ENCODE assay signal across 29 mouse cellular contexts in genomic region chr17:45606992-45607879, GRCm38 (mm10). TPM values are rescaled to one million over a fixed set of nuclear protein-coding genes. Genes with fewer than 3 reads are reported as not detected.
"Had no signal": no experiment of that assay in that cellular context is flagged by ENCODE, and none has a peak within 500 bp of the region (broad histone marks: within the 10 kb centered on the region; RNA-seq: fewer than 3 reads in every experiment).

No protein-coding gene starts in this region.

- H3K4me1 ChIP-seq: limb, embryonic 13.5 days; limb, embryonic 15.5 days had no signal

- H3K4me3 ChIP-seq: heart, adult 2 months; heart, embryonic 13.5 days; heart, embryonic 15.5 days; hindbrain, embryonic 10.5 days; hindbrain, embryonic 12.5 days; limb, embryonic 13.5 days; limb, embryonic 15.5 days; liver, embryonic 12.5 days had no signal

- ATAC-seq: hindbrain, embryonic 16.5 days; inflammation-experienced regulatory T-cells, adult 6 months; intestine, postnatal 0 days; liver, embryonic 12.5 days had no signal

- H3K4me2 ChIP-seq: heart, embryonic 11.5 days; heart, embryonic 13.5 days; heart, embryonic 15.5 days; hindbrain, embryonic 12.5 days; hindbrain, embryonic 14.5 days; limb, embryonic 13.5 days; limb, embryonic 15.5 days; liver, embryonic 12.5 days had no signal

- H3K9ac ChIP-seq: heart, embryonic 13.5 days; heart, embryonic 15.5 days; hindbrain, embryonic 12.5 days; hindbrain, embryonic 14.5 days; limb, embryonic 13.5 days; limb, embryonic 15.5 days; liver, embryonic 12.5 days; liver, embryonic 14.5 days had no signal

- H3K27ac ChIP-seq: heart, adult 2 months; heart, embryonic 13.5 days; heart, embryonic 15.5 days; hindbrain, embryonic 10.5 days; hindbrain, embryonic 12.5 days; hindbrain, embryonic 14.5 days; limb, embryonic 13.5 days; limb, embryonic 15.5 days; liver, embryonic 12.5 days; liver, embryonic 14.5 days had no signal

- H3K9me3 ChIP-seq: heart, embryonic 13.5 days; heart, embryonic 15.5 days; hindbrain, embryonic 10.5 days; hindbrain, embryonic 12.5 days; limb, embryonic 13.5 days; limb, embryonic 15.5 days; liver, embryonic 12.5 days had no signal

- H3K36me3 ChIP-seq: heart, embryonic 13.5 days; heart, embryonic 15.5 days; hindbrain, embryonic 10.5 days; hindbrain, embryonic 12.5 days; limb, embryonic 13.5 days; limb, embryonic 15.5 days; liver, embryonic 12.5 days had no signal

- DNase-seq: gastrocnemius, postnatal 14 days; gastrocnemius, postnatal 36 days; heart, adult 11 months; heart, adult 2 months; heart, postnatal 14 days; heart, postnatal 36 days; kidney, adult 18-20 months; kidney, adult 8-10 months; kidney, postnatal 10 days; kidney, postnatal 25 days; layer of hippocampus, adult 9-11 months; layer of hippocampus, postnatal 36 days; left cerebral cortex, postnatal 4 days had no signal

RNA-seq across cellular contexts. Expression of gene Mymx, which starts 5.3 kb away (rescaled TPM):
- polyA plus RNA-seq: gonadal fat pad, adult 2 months; heart, adult 2 months; heart, embryonic 11.5 days; heart, postnatal 0 days; hindbrain, embryonic 10.5 days; hindbrain, embryonic 14.5 days; hindbrain, embryonic 16.5 days; inflammation-experienced regulatory T-cells, adult 6 months; liver, adult 2 months; liver, embryonic 12.5 days; liver, embryonic 14.5 days had no signal
